Mouse (Mus musculus): Measurements from ENCODE around the gene Sh3rf3.

GRCm38 (mm10) chr10:58869836-58870235 lies 56.7 kb downstream of the Sh3rf3 start:
- TF ChIP-seq HCFC1 (IDR thresholded peaks at IDR 0.05; ENCODE audit: borderline replicate concordance, insufficient read depth, low read length) (no peak), ZC3H11A (IDR thresholded peaks at IDR 0.05; ENCODE audit: borderline replicate concordance, low read depth, low read length) (no peak), ZNF384 (IDR thresholded peaks at IDR 0.05; ENCODE audit: low read depth, low read length) (no peak)
